Mouse (Mus musculus) thymus, adult 2 months (tissue): Measurements from ENCODE around the gene Med12l. TPM values are rescaled to one million over a fixed set of nuclear protein-coding genes. Genes with fewer than 3 reads are reported as not detected.

Source experiments
- DNase-seq: peaks from one replicate; pipeline ENCODE4 v3.0.0; 2021
- H3K27ac ChIP-seq: fragments of 200-500 bp; 2 replicates; pipeline ENCODE4 v1.5.1; 2012; ENCODE audit warnings: low read length, control low read depth; ENCODE audit not compliant: control insufficient read depth, insufficient read depth
- H3K27me3 ChIP-seq: fragments of 200-500 bp; 2 replicates; pipeline ENCODE4 v1.6.1; 2012; ENCODE audit warnings: mild to moderate bottlenecking, low read length, moderate library complexity, mixed read lengths; ENCODE audit not compliant: control insufficient read depth, insufficient read depth
- H3K36me3 ChIP-seq: fragments of 200-500 bp; 2 replicates; pipeline ENCODE4 v1.6.1; 2012; ENCODE audit warnings: mild to moderate bottlenecking, low read length, moderate library complexity; ENCODE audit not compliant: control insufficient read depth, insufficient read depth
- H3K4me1 ChIP-seq: fragments of 200-500 bp; replicated peaks from 2 replicates; pipeline ENCODE4 v1.6.1; 2012; ENCODE audit warnings: low read length; ENCODE audit not compliant: control insufficient read depth, insufficient read depth
- H3K4me3 ChIP-seq: fragments of 200-500 bp; 2 replicates; pipeline ENCODE4 v1.5.1; 2012; ENCODE audit warnings: mild to moderate bottlenecking, low read length, control low read depth, moderate library complexity; ENCODE audit not compliant: control insufficient read depth, insufficient read depth
- CTCF ChIP-seq: fragments of 200-500 bp; IDR thresholded peaks from 2 replicates; pipeline ENCODE4 v1.5.1; 2012; ENCODE audit warnings: mild to moderate bottlenecking, control low read depth, low read length, moderate library complexity, borderline replicate concordance; ENCODE audit not compliant: control insufficient read depth, poor library complexity, insufficient read depth; ENCODE audit errors: extremely low read depth
- POLR2A ChIP-seq: fragments of 200-500 bp; IDR thresholded peaks from 2 replicates; pipeline ENCODE4 v1.6.1; 2012; ENCODE audit warnings: mild to moderate bottlenecking, low read length, control low read depth, moderate library complexity; ENCODE audit not compliant: control insufficient read depth, poor library complexity, insufficient read depth; ENCODE audit errors: extremely low read depth
- WGBS: fragments of 180-500 bp; shearing (Covaris S2); methylation state at CpG from one replicate; pipeline ENCODE4 v1.1.7; 2018; 5-methylcytosine and 5-hydroxymethylcytosine counted together
- polyA plus RNA-seq: library from polyadenylated mRNA; depleted of rRNA; stranded (reverse); fragments of >200 nt; gene quantifications from 2 replicates; pipeline ENCODE4 v1.2.3, GENCODE M21; 2012

The Med12l gene
- polyA plus RNA-seq, 1 experiment = 3.3 TPM

DNA sequence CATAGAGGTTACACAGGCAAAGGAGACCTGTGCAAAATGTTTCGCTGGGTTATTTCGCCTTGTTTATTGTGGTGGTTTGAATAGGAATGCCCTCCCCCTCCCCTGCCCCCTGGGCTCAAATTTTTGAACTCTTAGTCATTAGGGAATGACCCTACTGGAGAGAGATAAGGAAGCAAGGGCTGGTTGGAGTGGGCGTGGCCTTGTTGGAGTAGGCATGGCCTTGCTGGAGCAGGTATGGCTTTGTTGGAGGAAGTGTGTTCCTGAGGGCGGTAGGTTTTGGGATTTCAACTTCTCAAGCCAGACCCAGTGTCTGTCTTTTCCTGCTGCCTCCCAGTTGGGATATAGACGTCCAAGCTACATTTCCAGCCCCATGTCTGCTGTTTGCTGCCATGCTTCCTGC lies 1.9 kb upstream of the Med12l start:
- no peak overlapping the region for H3K4me3 ChIP-seq
- no peaks in the 10 kb centered on the region for H3K36me3 ChIP-seq
- peaks cover 3% of the 10 kb centered on the region; the same call in 1 of the 2 replicates for H3K27me3 ChIP-seq
- H3K4me1 ChIP-seq = peaks cover 19% of the 10 kb centered on the region
- TF ChIP-seq POLR2A (no peak), CTCF (no peak)
- WGBS = 96% methylated on average over 5 of the region's 5 CpGs
- DNase-seq = no peak
- no peak overlapping the region for H3K27ac ChIP-seq

DNA sequence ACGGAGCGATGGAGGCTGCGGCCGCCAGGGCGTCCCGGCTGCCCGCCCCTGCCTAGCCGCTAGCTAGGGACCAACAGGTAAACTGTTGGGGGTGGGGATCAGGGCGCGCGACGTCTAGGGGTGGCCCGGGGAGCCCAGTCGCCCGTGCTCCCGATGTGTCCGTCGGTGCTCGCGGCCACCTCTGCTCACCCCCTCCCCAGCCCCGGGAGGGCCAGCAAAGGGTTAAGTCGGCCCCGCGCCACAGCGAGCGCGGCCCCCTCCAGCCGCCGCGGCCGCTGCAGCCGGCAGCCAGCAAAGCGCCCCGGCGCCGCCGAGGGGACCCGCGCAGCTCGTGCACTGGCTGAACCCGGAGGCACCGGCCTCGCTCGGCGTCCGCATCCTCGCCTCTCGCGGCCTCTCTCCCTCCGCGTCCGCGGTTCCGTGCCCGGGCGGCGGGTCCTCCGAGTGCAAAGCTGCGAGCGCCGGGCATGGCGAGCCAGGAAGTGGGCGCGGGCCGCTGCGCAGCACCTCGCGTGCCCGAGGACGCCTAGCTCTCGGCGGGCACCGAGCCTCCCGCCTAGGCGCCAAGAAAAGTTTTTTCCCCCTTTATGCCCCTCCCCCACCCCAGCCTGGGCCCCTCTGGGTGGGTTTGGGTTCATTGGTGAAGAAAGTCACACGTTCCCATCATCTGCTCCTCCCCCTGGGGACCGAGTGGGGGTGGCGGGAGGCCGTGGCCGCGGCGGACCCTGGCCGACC lies 538 bp downstream of the Med12l start:
- Histone ChIP-seq H3K27ac (no peak overlapping the region), H3K36me3 (no peaks in the 10 kb centered on the region), H3K4me1 (peaks cover 19% of the 10 kb centered on the region), H3K4me3 (peak overlapping the region; percentile 41), H3K27me3 (peaks cover 3% of the 10 kb centered on the region; the same call in 1 of the 2 replicates)
- WGBS = under 1% methylated on average over 83 of the region's 83 CpGs
- TF ChIP-seq POLR2A (no peak), CTCF (no peak)
- peak; percentile 49 for DNase-seq

DNA sequence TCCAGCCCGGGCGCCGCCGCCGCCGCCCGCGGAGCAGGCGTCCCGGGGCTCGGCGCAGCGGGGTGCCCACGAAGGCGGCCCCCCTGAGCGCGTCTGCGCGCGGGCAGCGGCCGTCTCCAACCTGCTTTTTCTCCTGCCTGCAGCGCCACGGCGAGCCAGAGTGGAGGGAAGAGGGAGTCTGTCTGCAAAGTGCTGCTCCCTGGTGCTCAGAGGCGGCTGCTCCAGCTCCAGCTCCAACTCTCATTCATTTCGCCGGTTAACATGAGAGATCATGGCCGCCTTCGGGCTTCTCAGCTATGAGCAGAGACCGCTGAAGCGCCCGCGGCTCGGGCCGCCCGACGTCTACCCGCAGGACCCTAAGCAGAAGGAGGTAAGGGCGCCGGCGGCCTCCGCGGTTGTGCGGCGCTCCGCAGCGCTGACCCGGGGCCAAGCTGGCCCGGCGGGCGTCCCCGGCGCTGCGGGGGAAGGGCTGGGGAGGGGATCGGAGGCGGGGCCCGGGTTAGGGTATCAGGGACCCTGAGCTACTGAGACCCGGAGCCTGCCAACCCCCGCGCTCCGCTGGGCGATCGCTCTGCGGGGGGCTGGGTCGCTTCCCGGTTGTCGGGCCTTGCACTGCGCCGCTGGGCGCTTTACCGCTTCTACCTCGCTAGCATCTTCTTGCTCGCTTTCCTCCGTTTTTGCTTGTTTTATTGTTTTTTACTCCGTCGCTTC lies 1.3 kb downstream of the Med12l start:
- Histone ChIP-seq H3K36me3 (no peaks in the 10 kb centered on the region), H3K4me1 (peaks cover 19% of the 10 kb centered on the region), H3K27me3 (peaks cover 3% of the 10 kb centered on the region; the same call in 1 of the 2 replicates), H3K4me3 (peak overlapping the region; percentile 41), H3K27ac (no peak overlapping the region)
- DNase-seq = peak; percentile 66
- WGBS = under 1% methylated on average over 77 of the region's 77 CpGs
- TF ChIP-seq POLR2A = 0 out of 2 replicates have a peak, but pooled peaks have one; percentile 16
- no peak for TF ChIP-seq CTCF

DNA sequence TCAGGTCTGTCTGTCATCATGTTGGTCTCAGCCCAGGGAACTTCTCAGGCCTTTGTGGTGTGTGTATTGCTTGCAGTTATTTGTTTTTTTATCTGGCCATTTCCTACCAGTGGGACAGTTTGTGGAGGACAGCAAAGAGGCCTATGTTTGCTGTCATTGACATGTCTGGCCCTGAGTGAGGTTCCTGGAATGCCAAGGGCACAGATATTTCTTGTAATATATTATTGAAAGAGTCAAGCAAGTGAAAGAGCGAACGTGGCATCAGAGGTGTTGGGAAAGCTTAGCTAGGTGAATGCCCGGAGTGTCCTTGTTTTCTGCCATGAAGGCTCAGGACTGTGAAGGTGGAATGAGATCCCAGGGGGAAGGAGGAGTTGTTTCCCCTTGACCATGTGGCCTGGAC lies 4.7 kb downstream of the Med12l start:
- peaks cover 14% of the 10 kb centered on the region for H3K4me1 ChIP-seq
- WGBS = over 99% methylated on average over 3 of the region's 3 CpGs
- no peak overlapping the region for H3K4me3 ChIP-seq
- no peaks in the 10 kb centered on the region for H3K36me3 ChIP-seq
- H3K27me3 ChIP-seq = peaks cover 3% of the 10 kb centered on the region; the same call in 1 of the 2 replicates
- no peak for TF ChIP-seq CTCF
- TF ChIP-seq POLR2A = no peak
- no peak for DNase-seq
- no peak overlapping the region for H3K27ac ChIP-seq

DNA sequence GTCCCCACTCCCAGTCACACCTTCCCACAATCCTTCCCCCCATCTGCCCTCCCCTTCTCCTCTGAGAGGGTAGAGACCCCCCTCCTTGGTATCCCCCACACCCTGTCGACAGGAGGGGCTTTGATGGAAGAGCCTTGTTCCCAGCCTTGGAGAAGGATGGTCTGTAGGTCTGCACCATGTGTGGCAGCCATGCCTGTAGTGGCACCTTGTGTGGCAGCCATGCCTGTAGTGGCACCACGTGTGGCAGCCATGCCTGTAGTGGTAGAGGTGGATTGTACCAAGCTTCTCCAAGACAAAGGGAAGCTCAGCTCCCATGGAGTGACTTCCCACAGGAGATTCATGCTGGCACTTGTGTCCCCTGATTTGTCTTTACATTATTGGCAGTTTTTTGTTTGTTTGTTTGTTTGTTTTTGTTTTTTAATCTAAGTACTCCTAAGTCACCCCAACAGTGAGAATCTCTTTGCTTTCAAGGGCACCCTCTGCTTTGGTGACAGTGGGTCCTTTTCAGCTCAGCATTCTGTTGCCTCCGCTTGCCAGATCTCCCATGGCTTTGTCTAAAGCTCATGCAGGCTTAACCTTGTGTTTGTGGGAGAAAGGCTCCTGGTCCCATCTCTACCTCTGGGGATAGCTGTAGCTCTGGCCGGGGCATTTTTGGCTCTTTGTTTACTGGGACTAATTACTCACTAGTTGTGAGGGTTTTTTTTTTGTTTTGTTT lies 10.2 kb downstream of the Med12l start:
- no peaks in the 10 kb centered on the region for H3K36me3 ChIP-seq
- H3K4me3 ChIP-seq = no peak overlapping the region
- H3K27ac ChIP-seq = no peak overlapping the region
- H3K4me1 ChIP-seq = no peaks in the 10 kb centered on the region
- H3K27me3 ChIP-seq = no peaks in the 10 kb centered on the region
- no peak for DNase-seq
- no peak for TF ChIP-seq POLR2A
- no peak for TF ChIP-seq CTCF
- WGBS = 92% methylated on average over 4 of the region's 4 CpGs

DNA sequence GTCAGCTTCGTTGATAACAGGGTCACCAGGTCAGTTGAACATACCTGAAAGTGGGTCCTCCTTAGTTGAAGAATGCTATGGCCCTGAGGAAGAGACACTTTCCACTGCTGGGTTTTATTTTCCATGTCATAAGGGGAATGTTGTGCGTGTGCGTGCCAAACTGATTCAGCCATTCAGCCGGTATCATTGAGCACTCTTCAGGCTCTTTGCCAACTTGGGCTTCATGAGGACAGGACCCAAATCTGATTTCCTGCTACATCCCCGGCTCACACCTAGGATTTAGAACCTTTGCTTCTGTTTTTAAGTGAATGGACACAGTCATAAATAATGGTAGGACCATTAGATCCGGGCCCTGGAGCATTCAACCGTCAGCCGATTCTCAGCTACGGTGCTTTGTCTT lies 10.9 kb downstream of the Med12l start:
- Histone ChIP-seq H3K4me1 (no peaks in the 10 kb centered on the region), H3K27ac (no peak overlapping the region), H3K27me3 (no peaks in the 10 kb centered on the region), H3K4me3 (no peak overlapping the region), H3K36me3 (no peaks in the 10 kb centered on the region)
- TF ChIP-seq CTCF = no peak
- TF ChIP-seq POLR2A = no peak
- DNase-seq = no peak
- WGBS = 95% methylated on average over 9 of the region's 9 CpGs
